Mouse (Mus musculus) embryonic fibroblast, embryonic 13.5 days (primary cell): Measurements from ENCODE around the gene Olig3. TPM values are rescaled to one million over a fixed set of nuclear protein-coding genes. Genes with fewer than 3 reads are reported as not detected.

Experiments
- H3K27ac ChIP-seq: 2 replicates; pipeline ENCODE4 v1.5.1; 2012; ENCODE audit warnings: low read length, control low read depth, inconsistent platforms; ENCODE audit not compliant: insufficient read depth
- H3K4me1 ChIP-seq: 2 replicates; pipeline ENCODE4 v1.6.1; 2011; ENCODE audit warnings: low read length; ENCODE audit not compliant: control insufficient read depth, insufficient read depth
- H3K4me3 ChIP-seq: 2 replicates; pipeline ENCODE4 v1.5.1; 2011; ENCODE audit warnings: mild to moderate bottlenecking, control low read depth, low read length; ENCODE audit not compliant: insufficient read depth
- CTCF ChIP-seq: IDR thresholded peaks from 2 replicates; pipeline ENCODE4 v1.5.1; 2011; ENCODE audit warnings: mild to moderate bottlenecking, control low read depth, low read length, moderate library complexity, borderline replicate concordance; ENCODE audit not compliant: insufficient read depth
- POLR2A ChIP-seq: IDR thresholded peaks from 2 replicates; pipeline ENCODE4 v1.6.1; 2011; ENCODE audit warnings: low read depth, mild to moderate bottlenecking, control low read depth, low read length, moderate library complexity
- polyA plus RNA-seq: library from polyadenylated mRNA; stranded (reverse); fragments of >200 nt; gene quantifications from 2 replicates; pipeline ENCODE4 v1.2.4, GENCODE M21; 2011; ENCODE audit warnings: low read depth; ENCODE audit not compliant: missing spikeins, insufficient read length

Gene Olig3
- polyA plus RNA-seq, 1 experiment: not detected

GRCm38 (mm10) chr10:19391819-19392218 lies 35.5 kb downstream of the Olig3 start:
- Histone ChIP-seq H3K4me3 (no peak overlapping the region), H3K4me1 (no peaks in the 10 kb centered on the region), H3K27ac (no peak overlapping the region)
- TF ChIP-seq CTCF: no peak
- TF ChIP-seq POLR2A: no peak

- no peaks in the 10 kb centered on the region for H3K4me1 ChIP-seq
- H3K27ac ChIP-seq: no peak overlapping the region
- H3K4me3 ChIP-seq: no peak overlapping the region
- TF ChIP-seq CTCF (no peak), POLR2A (no peak)
These were observed 40.3 kb downstream of the Olig3 start for GRCm38 (mm10) chr10:19396485-19397137.

- H3K4me3 ChIP-seq: no peak overlapping the region
- TF ChIP-seq CTCF (no peak), POLR2A (no peak)
- no peaks in the 10 kb centered on the region for H3K4me1 ChIP-seq
- no peak overlapping the region for H3K27ac ChIP-seq
These were observed 41.1 kb downstream of the Olig3 start for GRCm38 (mm10) chr10:19397396-19397795.

GRCm38 (mm10) chr10:19401136-19401535 lies 44.8 kb downstream of the Olig3 start:
- H3K4me1 ChIP-seq: no peaks in the 10 kb centered on the region
- no peak overlapping the region for H3K4me3 ChIP-seq
- H3K27ac ChIP-seq: no peak overlapping the region
- TF ChIP-seq POLR2A: no peak
- TF ChIP-seq CTCF: no peak

- no peaks in the 10 kb centered on the region for H3K4me1 ChIP-seq
- H3K27ac ChIP-seq: no peak overlapping the region
- TF ChIP-seq CTCF (no peak), POLR2A (no peak)
- no peak overlapping the region for H3K4me3 ChIP-seq
These were observed 48.1 kb downstream of the Olig3 start for GRCm38 (mm10) chr10:19404401-19404800.

- H3K4me3 ChIP-seq: no peak overlapping the region
- TF ChIP-seq POLR2A (no peak), CTCF (no peak)
- no peaks in the 10 kb centered on the region for H3K4me1 ChIP-seq
- no peak overlapping the region for H3K27ac ChIP-seq
These were observed 49.6 kb downstream of the Olig3 start for GRCm38 (mm10) chr10:19405959-19406358.

GRCm38 (mm10) chr10:19407168-19407567 lies 50.8 kb downstream of the Olig3 start:
- Histone ChIP-seq H3K27ac (no peak overlapping the region), H3K4me3 (no peak overlapping the region), H3K4me1 (no peaks in the 10 kb centered on the region)
- TF ChIP-seq CTCF: no peak
- TF ChIP-seq POLR2A: no peak

Other genes starting within 250 kb of the Olig3 start
- gene Ifngr1, start 235.4 kb downstream of the Olig3 start, polyA plus RNA-seq: 40.4 and 44.0 TPM in 2 replicates